Mouse (Mus musculus): Measurements from ENCODE around the gene Epb42.

DNA sequence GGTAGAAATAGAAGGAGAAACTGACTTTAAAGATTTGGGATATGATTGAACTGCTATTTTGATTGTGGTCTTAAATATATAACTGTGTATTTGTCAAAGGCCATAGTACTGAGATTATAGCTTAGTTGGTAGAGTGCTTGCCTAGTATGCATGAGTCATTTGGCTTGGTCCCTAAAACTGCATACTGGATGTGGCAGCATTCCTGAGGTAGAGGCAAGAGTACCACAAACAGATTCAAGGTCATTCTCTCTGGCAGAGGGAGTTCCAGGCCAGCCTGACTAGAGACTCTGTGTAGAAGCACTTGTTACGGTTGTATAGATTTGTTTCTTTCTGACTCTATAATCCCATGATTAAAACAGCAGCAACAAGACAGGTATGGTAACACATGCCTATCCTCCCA, 57.1 kb downstream of the Epb42 start:
- TF ChIP-seq GATA1 (IDR thresholded peaks at IDR 0.05; ENCODE audit: low read length) (no peak), TAL1 (IDR thresholded peaks at IDR 0.05; ENCODE audit: low read length) (no peak)
